In genomic region chr7:113877926-113878325, GRCm38 (mm10) we compare ENCODE assay signal across 17 mouse cellular contexts.
"Had no signal": no experiment of that assay in that cellular context is flagged by ENCODE, and none has a peak within 500 bp of the region (broad histone marks: within the 10 kb centered on the region; RNA-seq: fewer than 3 reads in every experiment).

No protein-coding gene starts in this region.

- DNase-seq: kidney, adult 11 months; kidney, postnatal 36 days; layer of hippocampus, adult 9-11 months; layer of hippocampus, postnatal 36 days; liver; liver, embryonic 13.5 days; right cerebral cortex, adult 18-20 months; right cerebral cortex, postnatal 25 days; thymus, postnatal 4 days had no signal

- H3K27me3 ChIP-seq: kidney, embryonic 15.5 days; limb, embryonic 12.5 days; liver, embryonic 13.5 days; megakaryocyte, embryonic 14.5 days; neural tube, embryonic 15.5 days had no signal

- H3K9me3 ChIP-seq: kidney, embryonic 15.5 days; limb, embryonic 12.5 days; liver, embryonic 13.5 days; megakaryocyte, embryonic 14.5 days; neural tube, embryonic 15.5 days had no signal

- H3K4me2 ChIP-seq: kidney, embryonic 15.5 days; limb, embryonic 12.5 days; liver, embryonic 13.5 days; midbrain, embryonic 11.5 days; neural tube, embryonic 15.5 days had no signal

- H3K36me3 ChIP-seq: kidney, embryonic 15.5 days; limb, embryonic 12.5 days; liver, embryonic 13.5 days; neural tube, embryonic 15.5 days had no signal

- H3K4me3 ChIP-seq: kidney, embryonic 15.5 days; limb, embryonic 12.5 days; liver, embryonic 13.5 days; megakaryocyte, embryonic 14.5 days; myocyte; neural tube, embryonic 15.5 days had no signal

- H3K9ac ChIP-seq: kidney, embryonic 15.5 days; limb, embryonic 12.5 days; liver, embryonic 13.5 days; neural tube, embryonic 15.5 days had no signal

- H3K27ac ChIP-seq: kidney, embryonic 15.5 days; limb, embryonic 12.5 days; liver, embryonic 13.5 days; macrophage; neural tube, embryonic 15.5 days; stomach, postnatal 0 days had no signal

- H3K4me1 ChIP-seq: kidney, embryonic 15.5 days; limb, embryonic 12.5 days; liver, embryonic 13.5 days; megakaryocyte, embryonic 14.5 days had no signal
